Mouse (Mus musculus): ENCODE measurements around the gene Olfr465-ps1.

The Olfr465-ps1 gene

DNA sequence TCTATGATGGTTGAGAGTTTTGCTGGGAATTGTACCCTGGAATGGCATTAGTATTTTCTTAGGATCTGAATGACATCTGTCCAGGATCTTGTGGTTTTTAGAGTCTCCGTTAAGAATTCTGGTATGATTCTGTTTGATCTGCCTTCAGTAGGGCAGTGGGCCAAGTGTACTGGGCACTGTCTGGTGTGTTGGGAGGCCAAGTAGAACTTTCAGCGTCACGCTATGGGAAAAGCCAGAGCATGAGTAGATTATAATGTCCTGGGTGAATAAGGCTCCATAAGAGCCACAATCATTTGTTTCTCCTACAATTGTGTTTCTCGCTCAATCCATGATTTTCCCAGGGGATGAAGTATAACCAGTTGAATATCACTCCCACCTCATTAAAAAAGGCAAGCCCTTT lies at the start of gene Olfr465-ps1:
Gene Olfr465-ps1 (plus strand): TSS at position 301 of the 400 bp plus-strand sequence.
- no peak for DNase-seq

DNA sequence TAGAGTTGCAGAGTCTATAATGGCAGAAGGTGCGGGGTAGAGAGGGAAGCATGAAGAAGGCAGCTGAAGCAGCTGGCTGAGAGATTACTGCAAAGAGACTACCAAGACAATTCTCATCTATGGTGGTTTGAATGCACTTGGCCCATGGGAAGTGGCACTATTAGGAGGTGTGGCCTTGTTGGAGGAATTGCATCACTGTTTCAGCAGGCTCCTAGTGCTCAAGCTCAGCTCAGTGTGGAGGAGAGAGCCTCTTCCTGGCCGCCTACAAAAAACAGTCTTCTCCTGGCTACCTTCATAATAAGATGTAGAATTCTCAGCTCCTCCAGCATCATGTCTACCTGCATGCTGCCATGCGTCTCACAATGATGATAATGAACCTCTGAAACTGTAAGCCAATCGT lies 42.0 kb upstream of the Olfr465-ps1 start:
- no peak for DNase-seq

DNA sequence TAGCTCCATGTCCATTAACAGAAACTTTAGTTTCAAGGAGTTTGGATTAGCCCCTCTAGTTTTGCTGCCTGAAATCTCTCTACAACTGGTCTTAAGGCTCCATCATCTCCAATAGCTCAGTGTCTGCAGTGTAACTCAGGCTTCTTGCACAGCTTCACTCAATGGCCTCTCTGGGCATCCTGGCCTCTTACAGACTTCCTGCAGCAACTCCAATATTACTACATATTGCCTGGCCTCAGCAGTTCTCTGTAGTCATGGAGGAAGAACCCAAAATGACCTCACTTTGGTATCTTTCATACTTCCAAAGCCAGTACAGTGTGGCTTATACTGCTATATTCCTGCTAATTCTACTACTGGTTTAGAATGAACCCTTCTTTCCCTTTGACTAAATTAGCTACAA lies 40.9 kb upstream of the Olfr465-ps1 start:
- no peak for DNase-seq

DNA sequence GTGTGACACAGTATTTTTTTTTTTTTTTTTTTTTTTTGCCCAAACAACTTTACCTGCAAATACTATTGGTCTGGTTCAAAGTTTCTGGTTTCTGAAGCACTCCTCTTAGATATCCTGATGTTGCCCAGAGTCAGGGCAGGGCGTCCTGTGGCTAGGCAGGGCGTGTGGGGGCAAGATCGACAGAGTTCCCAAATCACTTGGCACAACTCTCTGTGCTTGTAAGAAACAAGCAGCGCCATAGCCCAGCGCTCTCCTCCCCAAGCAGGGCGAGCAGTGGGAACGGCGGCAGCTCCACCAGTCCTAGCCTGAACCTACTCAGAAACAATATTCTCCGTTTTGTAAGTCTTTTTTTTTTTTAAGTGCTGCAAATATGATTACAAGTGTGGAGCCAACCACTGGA lies 37.2 kb upstream of the Olfr465-ps1 start:
- DNase-seq: no peak

DNA sequence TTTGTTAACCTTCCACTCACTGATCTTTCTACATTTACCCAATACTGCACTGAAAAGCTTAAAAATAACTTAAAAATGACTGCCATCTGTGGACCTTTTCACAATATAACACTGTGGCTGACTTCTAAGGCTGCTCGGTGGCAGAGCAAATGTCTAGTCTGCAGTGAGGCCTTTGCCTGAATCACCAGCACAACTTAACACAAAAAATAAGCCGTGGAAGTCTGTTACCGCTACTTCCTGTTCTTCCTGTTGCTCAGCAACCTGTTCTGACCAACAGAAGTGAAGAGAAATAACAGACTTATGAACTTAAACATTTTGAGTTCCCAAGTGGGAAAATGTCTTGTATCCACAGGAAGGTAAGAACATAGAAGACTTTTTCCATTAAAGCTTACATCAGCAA lies 36.7 kb upstream of the Olfr465-ps1 start:
- no peak for DNase-seq

DNA sequence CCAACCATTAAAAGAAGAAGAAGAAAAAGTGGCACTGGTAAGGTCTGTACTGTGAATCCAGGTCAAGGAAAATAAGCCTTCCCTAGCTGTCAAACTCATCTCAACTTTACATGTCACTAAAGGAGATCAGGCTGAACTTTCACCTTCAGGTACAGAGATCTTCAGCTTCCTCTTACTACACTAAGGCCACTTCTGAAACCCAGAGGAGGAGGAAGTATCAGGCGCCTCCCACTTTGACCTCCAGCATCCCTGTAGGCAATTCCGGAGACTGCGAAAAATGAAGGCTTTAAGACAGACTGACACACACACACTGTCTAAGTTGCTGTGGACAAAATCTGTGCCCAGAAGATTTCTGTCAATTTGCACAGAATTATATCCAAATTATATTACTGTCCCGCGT lies 25.9 kb upstream of the Olfr465-ps1 start:
- peak; percentile 49 for DNase-seq

DNA sequence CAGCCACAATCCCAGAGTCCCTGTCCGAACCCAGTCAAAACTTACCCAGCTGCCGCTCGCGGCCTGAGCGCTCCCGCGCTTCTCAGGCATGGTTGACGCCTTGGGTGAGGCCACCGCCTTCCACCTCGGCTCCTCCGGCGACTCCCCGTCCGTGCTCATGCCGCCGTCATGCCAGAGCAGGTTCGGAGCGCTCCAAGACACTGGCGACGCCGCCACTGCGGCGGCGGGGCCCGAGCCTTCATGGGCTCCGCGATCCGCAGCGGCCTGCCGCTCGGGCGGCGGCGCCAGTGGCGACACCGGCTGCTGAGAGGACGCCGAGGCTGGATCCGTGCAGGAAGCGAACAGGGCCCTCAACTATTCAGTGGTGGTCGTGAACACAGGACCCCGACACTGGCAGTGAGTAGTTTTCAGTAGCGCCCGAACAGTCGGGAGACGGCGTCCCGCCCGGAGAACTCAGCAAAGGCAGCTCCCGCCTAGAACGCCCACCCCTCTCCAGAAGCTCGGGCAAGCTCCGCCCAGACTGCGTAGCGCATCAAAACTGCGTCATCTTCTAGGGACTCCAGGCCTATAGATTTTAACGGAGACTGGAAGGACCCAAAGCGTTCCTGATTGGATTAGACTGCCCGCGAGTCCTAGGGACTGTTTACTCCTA lies 25.3 kb upstream of the Olfr465-ps1 start, which contains the start of gene Mfsd14b:
Gene Mfsd14b (minus strand): TSS at position 517 of the 652 bp plus-strand sequence.
- DNase-seq: peak; percentile 90

DNA sequence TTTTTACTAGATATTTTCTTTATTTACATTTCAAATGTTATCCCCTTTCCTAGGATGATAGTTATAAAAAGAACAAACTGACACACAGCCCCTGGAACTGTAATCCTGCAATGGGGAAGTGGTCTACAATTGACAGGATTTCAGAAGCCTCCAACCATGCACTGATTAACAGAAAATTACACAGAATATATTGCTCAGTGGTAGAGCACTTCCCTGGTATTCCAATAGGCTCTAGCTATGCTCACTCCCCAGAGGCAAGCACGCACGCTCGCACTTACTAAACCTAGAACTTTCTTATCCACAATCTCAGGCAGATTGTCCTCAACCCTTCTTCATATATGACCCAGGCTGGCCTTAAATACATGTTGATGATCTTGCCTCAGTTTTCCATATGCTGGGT lies 24.6 kb upstream of the Olfr465-ps1 start:
- DNase-seq: no peak

DNA sequence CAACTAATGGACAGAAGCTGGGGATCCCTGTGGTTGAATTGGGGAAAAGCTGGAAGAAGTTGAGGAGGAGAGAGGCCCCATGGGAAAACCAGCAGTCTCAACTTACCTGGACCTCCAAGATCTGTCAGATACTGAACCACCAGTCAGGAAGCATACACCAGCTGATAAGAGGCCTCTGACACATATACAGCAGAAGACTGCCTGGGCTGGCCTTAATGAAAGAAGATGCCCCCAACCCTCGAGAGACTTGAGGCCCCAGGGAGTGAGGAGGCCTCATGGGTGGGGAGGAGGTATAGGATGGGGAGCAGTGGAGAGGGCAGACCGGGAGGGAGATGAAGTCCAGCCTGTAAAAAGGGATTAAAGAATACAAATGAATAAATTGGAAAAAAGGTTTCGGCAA lies 16.9 kb upstream of the Olfr465-ps1 start:
- no peak for DNase-seq

DNA sequence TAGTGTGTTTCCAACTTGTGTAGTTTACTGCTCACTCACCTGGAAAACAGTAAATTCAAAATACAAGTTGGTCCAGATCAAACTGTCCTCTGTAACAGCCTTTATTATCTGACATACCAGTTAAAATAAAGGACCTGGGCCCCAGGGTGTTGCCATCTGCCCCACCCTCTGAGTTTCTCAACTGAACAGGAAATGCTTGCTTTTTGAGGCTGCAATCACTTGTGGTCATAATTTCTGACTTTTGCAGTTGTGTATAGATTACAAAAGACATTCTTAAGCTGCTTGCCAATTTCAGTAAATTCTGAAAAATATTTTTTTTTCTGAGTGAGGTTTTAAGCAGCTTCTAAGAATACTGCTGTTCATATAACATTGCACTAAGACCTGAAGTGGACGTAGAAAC lies 15.8 kb upstream of the Olfr465-ps1 start:
- DNase-seq: no peak

DNA sequence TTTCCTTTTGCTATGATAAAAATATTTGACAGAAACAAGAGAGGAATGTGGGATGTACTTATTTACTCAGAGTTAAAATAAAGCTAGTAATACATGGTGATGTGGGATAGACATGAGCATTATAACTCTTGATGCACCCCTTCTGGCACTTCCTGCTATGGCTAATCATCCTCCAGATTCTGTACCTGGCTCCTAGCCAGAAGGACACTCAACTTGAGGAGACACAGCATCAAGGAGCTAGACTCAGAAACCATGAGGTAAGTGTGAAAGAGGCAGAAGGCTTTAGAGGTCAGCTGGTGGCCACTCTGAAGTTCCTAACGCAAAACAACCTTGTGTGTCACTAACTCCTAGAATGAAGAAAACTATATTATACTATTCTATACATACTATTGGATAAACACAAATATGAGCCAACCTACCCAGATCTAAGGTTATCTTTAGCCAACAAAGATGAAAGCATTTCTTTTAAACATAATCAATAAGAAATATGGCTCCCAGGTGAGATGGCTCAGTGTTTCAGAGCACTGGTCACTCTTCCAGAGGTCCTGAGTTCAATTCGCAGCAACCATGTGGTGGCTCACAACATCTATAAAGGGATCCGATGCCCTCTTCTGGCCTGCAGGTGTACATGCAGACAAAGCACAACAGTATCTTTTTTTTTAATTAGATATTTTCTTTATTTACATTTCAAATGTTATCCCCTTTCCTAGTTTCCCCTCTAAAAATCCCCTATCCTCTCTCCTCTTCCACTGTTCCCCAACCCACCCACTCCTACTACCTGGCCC lies 10.6 kb upstream of the Olfr465-ps1 start:
- DNase-seq: no peak

DNA sequence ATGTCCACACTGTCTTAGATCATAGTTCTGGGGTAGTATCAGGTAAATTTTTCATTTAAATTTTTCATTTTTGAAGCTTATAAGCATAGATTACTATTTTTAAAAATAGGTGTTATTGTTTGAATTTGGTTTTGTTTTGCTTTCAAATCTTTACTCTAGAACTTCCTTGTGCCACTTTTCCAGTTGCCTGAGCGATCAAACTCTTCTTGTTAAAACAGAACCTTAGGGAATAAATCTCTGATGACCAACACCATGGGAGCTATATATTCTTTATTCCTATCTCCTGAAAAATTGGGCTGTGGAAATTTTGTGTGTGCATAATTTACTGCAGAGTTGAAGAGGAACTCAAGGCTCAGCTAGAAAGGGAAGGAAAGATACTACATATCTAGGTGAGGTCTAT lies 12.1 kb downstream of the Olfr465-ps1 start, which contains the start of gene Olfr466:
Gene Olfr466 (plus strand): TSS at position 301 of the 400 bp plus-strand sequence.
- no peak for DNase-seq

DNA sequence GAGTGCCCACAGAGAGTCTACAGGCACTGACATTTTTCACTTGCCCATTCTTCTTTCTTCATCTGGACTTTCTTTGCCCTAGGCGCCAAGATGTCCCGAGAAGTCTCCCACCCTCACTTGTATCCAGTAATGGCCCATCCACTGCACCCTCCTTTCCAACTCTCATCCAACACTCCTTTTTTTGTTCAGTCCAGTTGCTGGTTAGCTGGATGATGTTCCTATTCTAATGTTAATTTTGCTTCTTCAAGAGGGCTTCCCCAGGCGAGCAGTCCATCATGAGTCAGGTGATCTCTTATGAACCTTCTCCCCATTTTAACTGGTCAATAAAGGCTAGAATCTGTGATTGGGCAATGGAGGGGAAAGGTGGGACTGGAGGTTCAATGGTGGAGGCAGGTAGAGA lies 36.2 kb downstream of the Olfr465-ps1 start:
- DNase-seq: no peak

DNA sequence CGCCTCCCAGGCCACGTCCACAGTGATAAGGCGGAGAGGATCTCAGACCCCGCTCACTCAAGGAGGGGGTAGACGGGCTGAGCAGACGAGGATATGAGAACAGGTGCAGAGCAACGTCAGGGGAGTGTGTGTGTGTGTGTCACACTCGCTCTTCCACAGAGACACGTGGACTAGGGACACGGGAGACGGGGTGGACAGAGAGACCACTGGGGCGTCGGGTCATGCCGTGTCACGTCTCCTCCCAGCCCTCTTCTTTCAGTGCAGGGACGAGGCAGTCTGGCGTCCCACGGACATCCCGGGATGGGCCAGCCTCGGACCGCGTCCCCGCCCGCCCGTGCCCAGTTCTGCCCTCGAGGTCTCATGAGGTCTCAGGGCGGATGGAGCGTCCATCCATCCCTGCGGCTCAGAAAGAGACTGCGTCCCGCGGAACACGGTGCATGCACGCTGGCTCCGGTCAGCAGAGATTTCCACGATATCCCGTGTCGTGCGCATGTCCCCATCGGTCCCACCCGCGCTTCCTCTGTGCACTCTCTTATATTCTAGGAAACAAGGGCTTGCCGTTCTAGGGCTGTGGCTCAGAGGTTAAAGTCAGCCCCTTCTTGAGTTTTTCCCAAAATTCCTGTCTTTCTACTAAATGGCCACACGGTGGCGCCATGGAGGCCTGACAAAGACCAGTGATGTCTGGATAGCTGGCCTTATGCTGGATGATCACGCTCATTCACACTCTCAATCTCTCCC lies 38.0 kb downstream of the Olfr465-ps1 start:
- DNase-seq: peak; percentile 40

DNA sequence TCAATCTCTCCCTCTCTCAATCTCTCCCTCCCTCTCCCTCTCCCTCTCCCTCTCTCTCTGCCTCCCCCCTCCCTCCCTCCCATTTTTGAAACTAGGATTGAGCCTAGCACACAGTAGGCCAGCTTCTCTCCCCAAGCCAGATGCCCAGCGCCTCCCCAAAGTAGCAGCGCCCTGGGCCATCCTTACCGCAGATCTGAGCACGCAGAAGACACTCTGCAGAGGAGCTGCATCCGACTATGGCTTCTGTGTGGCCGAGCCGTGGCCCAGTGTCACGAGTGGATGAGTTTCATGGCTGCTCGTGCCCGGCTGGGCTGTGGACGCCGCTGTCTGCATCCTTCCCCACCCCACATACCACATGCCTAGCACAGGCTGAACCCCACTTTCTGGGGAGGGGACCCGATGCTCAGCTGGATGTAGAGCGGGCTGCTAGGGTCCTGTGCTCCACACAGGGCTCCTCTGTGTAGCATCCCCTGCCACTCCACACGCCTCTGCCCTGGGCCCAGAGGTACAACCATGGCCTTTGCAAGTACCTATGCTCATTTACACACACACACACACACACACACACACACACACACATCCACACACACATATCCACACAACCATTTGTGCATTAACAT lies 38.7 kb downstream of the Olfr465-ps1 start:
- DNase-seq: no peak

Measured in kidney, adult 9 months (tissue).